Mouse (Mus musculus) spleen, postnatal 10 days (tissue): ENCODE measurements around the gene Atp2b1.

ENCODE experiments used
- DNase-seq, 2 experiments: peaks; one replicate each; pipeline ENCODE4 v3.0.0; 2021 to 2022; ENCODE audit warnings: low spot score in 2 of 2

Gene Atp2b1

GRCm38 (mm10) chr10:99033830-99034828, 119.9 kb downstream of the Atp2b1 start:
- no peak for DNase-seq

DNA sequence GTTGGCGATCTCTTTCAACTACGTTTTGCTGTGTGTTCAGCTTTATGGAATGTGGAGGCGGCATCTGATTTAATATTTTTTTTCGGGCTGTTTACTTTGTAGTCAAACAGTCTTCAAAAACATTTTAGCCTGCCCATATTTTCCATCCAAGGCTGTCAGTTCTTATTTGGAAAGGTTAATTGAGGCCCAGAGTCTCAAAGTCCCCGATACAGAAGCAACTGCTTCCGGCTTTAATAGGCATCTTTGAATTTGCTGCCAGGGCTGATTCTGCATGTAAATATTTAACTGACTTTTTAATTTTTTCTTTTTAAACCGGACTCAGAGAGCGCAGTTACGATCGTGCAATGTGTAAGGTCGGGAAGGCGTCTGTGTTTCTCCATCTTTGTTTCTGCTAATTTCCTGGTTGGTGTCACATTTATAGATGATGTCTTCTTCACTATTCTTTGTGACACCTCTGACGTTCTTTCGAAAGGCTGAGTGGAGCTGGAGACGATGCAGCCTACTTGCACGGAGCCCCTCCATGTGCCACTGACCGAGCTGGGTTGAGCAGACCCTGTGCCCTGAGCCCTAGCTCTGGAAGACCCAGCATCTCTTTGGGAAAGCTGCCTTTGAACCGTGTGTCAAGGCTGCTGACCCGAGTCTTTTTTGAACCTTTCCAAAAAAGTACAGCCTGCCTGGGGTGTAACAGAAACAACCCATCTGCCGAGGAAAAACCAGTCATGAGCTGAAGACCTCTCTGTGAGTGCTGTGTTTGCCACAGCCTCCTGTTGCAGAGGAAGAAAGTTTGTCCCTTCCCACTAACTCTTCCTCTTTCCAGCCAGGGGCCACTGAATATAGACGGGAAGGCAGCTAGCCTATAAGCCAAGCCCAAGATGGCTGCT, 123.2 kb downstream of the Atp2b1 start:
- no peak for DNase-seq

DNA sequence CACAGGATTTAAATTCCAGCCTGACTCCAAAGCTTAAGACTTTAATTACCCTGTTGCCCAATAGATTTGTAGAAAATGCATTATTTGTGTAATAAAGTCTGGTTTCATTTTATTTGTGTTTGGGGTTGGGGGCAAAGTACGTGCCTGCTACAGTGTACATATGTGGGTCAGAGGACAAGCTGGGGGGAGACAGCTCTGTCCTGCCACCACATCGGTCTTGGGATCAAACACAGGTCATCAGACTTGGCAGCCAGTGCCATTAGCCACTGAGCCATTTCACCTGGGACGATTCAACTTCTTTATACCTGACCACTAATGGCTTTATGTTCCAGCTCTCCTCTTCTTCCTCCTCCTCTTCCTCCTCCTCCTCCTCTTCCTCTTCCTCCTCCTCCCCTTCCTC, 124.7 kb downstream of the Atp2b1 start:
- DNase-seq = no peak

- no peak for DNase-seq
Measured at GRCm38 (mm10) chr10:99040171-99040570, 126.0 kb downstream of the Atp2b1 start.

DNA sequence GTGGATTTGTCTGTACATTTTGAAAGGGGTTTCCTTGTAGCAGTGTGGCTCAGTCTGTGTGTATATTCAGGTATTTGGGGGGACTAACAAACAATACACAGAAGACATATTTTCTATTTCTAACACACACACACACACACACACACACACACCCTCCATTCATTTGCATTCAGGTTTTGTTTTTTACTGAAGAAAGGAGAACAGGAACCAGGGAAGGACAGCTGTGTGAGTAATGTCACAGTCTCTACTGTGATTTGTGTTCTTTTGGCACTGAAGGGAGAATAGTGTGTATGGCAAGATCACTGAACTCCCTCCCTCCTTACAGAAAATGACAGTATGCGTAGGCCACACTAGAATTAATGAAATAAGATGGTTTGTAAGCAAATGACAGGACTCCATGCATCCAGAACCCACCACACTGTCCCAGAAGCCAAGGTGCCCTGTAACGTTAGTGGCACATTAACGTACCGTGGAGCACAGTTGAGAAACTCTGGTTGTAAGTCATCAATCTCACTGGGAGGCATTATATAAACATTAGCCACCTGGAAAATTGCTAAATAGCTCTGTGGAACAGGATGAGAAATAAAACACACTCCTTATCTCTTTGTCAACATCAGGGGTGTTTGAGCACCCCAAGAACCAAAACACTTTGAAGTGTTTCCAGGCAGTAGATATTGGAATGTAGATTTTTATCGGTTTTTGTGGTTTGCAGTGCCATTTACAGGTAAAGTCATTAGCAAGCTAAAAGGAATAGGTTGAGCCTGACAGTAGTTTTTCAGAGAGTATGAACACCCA, 132.7 kb downstream of the Atp2b1 start:
- no peak for DNase-seq

DNA sequence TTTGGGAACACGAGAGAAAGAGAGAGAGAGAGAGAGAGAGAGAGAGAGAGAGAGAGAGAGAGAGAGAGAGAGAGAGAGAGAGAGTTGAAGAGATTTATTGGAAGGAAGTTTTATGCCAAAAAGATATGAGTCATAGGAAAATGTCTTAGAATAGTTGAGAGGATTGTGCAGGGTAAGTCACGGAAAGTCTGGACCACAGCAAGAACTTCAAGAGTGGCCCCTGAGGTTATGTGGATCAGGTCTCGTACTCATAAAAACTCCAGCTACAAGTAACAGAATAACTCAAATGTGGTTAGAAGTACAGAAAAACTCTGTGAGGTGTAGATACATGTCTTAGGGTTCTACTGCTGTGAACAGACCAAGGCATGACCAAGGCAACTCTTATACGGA, 133.3 kb downstream of the Atp2b1 start:
- DNase-seq = no peak

GRCm38 (mm10) chr10:99050093-99050492, 135.9 kb downstream of the Atp2b1 start:
- no peak for DNase-seq

DNA sequence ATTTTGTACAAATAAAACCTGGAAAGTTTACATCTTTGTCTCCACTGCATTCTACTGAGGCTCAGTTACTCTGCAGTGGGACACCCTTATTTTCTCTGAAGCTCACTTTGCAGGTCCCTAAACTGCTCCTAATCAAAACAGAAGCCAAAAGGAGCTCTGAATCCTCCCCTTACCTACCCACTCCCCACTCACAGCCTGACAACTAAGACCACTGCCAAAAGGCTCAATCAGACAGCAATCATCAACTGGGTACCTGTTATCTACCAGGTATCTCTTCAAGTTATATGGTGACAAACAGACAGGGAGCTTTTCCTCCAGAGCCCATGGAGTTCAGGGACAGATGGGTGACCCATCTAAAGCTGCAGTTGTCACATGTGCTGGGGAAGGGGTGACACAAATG, 138.9 kb downstream of the Atp2b1 start:
- no peak for DNase-seq

DNA sequence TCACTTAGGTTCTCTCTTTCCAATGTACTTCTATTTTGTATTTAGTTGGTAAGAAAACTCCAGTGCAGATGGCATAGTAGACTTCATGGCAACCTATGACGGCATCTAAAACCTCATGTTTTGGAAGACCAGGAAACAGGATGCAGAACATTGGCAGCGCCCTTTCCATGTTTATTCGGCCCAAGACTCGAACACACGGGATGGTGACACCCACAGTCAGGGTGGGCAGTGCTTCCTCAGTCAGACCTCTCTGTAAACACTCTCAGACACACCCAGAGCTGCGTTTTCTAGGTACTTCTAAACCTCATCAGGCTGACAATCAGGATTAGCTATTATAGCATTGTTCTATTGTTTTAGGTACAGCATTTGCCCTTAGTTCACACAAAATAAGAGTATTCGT, 146.4 kb downstream of the Atp2b1 start:
- no peak for DNase-seq

DNA sequence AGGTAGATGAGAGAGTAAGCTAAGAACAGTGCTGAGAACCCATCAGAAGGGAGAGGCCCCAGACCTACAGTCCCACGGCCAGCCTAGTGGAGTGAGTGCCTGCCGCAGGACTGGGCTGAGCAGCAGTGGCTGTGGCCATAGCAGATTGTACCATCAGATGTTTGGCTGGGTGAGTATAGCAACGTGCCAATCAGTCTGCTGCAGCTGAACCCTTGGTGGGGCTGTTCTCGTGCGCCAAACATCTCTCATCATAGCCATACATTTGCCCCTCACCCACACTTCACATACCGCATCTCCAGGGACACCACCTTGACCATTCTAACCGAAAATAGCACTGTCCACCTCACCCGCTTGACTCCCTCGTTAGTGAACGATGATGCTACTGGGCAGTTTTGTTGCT, 147.2 kb downstream of the Atp2b1 start:
- no peak for DNase-seq

DNA sequence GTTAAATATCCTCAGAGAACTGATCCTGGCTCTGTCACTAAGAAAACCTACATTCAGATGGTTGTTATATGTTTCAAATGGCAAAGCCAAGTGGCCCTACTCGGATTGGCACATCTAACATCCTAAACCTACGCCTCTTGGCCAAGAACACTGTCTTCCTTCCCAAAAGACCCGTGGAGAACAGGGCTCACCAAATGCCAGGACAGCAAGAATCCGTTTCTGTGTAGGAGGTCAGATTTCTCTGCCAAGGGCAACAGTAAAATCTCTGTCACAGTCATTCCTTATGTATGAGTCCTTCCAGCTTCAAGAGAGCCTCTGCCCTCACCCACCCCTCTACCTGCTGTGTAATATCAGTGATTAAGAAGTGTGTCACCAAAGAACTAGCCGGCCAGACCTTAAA, 148.3 kb downstream of the Atp2b1 start:
- no peak for DNase-seq
